Mouse (Mus musculus) stomach, postnatal 0 days (tissue): ENCODE results near the gene Ccp110.

ENCODE experiments used
- CTCF ChIP-seq: IDR thresholded peaks from 2 replicates; pipeline ENCODE4 v1.5.1; 2016; ENCODE audit warnings: antibody characterized with exemption, low read depth, mild to moderate bottlenecking, moderate library complexity
- EP300 ChIP-seq: optimal IDR thresholded peaks from 2 replicates; pipeline ENCODE3; 2016; ENCODE audit warnings: antibody characterized with exemption

DNA sequence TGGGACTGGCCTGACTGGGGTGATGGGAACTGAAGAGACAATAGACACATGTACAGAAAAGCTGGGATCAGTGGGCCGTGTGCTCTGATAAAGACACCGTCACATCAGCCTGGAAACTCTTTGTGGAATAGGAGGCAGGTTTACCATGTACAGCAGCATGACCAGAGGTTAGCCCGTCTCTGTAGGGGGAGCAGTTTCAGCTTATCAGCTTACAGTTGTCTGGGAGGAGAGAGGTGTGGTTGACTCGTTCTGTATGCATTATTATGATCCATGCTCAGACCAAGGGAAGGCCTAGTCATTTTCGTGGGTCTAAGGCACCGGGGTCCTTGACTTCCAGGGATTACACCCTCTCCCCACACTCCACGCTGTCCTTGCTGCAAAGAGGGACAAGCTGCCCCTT is 39.3 kb downstream of the Ccp110 start:
- TF ChIP-seq EP300 (no peak), CTCF (no peak)
